Mouse (Mus musculus) frontal cortex, postnatal 10 days (tissue): ENCODE measurements at regions not wholly inside any gene's neighbourhood (a gene's known extent, or its start where the extent isn't known, plus 50 kb on each side); places are given as distances from the start of the nearest gene placed in this dataset.

Experiments
- DNase-seq, 2 experiments: peaks; one replicate each; pipeline ENCODE4 v3.0.0; 2022; ENCODE audit warnings: low spot score in 2 of 2, mixed read lengths in 1 of 2

- DNase-seq, result no peak
Observed at GRCm38 (mm10) chr9:91133256-91133920, 228.8 kb upstream of the Zic4 start.

- no peak for DNase-seq
Observed at GRCm38 (mm10) chr9:91134325-91134724, 227.9 kb upstream of the Zic4 start.

GRCm38 (mm10) chr9:91135107-91135506 lies 227.1 kb upstream of the Zic4 start:
- no peak for DNase-seq

GRCm38 (mm10) chr9:91140651-91141050 lies 221.6 kb upstream of the Zic4 start:
- no peak for DNase-seq

- no peak for DNase-seq
Observed at GRCm38 (mm10) chr9:91151893-91152292, 210.3 kb upstream of the Zic4 start.

- no peak for DNase-seq
Observed at GRCm38 (mm10) chr9:91159311-91159710, 202.9 kb upstream of the Zic4 start.

- no peak for DNase-seq
Observed at GRCm38 (mm10) chr9:91167871-91168270, 194.3 kb upstream of the Zic4 start.

GRCm38 (mm10) chr9:91193221-91193620 lies 169.0 kb upstream of the Zic4 start:
- no peak for DNase-seq

GRCm38 (mm10) chr9:91193954-91194353 lies 168.3 kb upstream of the Zic4 start:
- no peak for DNase-seq

GRCm38 (mm10) chr9:91207281-91207680 lies 154.9 kb upstream of the Zic4 start:
- no peak for DNase-seq

- DNase-seq, result no peak
Observed at GRCm38 (mm10) chr9:91227673-91228440, 134.4 kb upstream of the Zic4 start.

GRCm38 (mm10) chr9:91228525-91228924 lies 133.7 kb upstream of the Zic4 start:
- DNase-seq, result no peak

- no peak for DNase-seq
Observed at GRCm38 (mm10) chr9:91253886-91254285, 108.3 kb upstream of the Zic4 start.

- no peak for DNase-seq
Observed at GRCm38 (mm10) chr9:91291340-91291739, 70.9 kb upstream of the Zic4 start.
